Mouse (Mus musculus) spleen, embryonic (tissue): ENCODE measurements around the gene Map1lc3b.

ENCODE experiments used
- CTCF ChIA-PET: fragments of 350-600 bp; sonication (Branson Sonifier 250); formaldehyde crosslinking; loops from one replicate; lab custom pipeline; 2022; lab: Charles Lee

Map1lc3b gene

DNA sequence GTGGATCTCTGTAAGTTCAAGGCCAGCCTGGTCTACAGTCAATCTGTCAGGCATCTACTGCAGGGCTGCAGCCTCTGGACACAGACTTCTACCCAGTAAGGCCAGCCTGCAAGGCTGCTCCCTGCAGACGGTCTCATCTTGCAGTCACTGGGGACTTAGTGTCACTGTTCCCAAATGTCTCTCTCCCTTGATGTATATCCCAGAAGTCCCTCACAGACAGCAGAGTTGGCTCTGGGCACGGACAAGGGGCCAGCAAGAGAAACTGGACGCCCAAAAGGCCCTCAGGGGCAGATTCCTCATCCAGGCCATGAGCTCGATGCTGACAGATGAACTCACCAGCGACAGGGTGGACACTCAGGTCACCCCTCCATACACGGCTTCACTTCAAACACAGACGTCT lies 18.0 kb upstream of the Map1lc3b start:
- CTCF ChIA-PET, result no interaction called here

DNA sequence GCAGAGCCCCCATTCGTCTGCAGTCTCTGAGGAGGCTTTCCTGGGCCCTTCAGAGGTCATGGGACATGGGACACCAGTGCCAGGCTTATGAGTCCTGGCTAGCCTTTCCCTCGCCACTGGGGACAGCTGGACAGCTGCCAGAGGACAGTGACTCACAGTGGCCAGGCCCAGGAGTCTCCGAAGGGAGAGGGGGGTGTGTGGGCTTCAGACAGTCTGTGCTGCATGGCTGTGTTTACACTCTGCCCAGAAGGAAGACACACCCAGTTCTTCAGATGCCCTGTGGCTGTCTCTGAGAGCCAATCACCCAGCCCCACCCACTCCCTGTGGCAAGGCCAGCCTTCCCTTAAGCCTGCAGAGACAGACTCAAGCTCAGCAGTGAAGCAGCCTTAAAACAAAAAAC lies 16.9 kb upstream of the Map1lc3b start:
- CTCF ChIA-PET, result no interaction called here

DNA sequence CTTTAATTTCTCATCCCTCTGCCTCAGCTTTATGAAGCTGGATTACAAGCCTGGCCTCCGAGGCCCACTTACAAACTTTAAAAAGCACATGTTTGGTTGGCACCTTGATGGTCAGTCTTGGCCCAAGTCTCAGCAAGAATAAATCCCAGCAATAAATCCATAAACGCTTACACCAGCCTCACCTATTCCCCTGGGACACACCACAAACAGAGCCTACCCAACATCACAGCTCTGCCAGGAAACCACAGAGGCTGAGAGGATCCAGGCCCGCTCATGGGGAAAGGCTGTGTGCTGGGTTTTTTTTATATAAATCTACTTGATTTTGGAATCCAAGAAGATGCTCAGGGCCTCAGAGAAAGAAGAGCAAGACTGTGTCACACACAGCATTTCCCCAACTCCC lies 14.5 kb upstream of the Map1lc3b start:
- CTCF ChIA-PET, result no interaction called here

DNA sequence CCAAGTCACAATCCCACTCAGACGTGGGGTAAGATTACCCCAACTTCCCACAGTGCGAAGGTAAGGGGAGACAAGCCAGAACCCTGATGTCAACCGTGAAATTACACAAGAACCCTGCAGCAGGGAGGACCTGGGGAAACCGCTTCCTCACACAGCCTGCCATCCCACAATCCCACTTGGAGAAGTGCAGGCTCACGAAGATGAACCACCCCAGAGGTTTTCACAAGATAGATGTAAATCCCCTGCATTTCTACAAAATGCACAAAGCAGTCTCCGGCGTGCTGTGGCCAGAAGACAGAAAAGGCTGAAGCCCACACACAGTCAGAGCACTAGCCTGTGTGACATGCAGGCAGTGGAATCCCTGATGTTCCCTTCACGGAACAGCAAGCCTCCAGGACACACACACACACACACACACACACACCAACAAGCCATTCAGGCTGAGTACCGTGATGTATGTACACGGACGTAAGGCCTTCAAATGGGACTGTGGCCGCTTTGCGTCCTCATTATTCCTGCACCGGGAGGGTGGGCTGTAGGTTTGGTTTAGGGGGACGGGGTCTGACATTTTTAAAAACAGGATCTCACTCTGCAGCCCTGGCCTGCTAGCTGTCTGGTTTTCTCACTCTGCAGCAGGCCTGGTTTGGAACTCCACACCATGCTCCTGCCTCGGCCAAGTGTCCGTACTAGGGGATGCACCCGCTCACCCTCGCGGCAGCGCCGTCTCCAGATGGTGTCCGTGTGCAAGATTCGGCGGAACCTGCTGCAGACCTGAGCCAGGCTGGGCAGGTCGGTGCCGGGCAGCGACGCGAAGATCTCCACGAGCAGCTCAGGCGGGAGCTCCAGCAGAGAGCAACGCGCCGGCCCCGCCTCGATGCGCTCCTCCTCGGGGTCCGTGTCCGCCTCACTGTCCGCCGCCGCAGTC lies 12.1 kb upstream of the Map1lc3b start:
- CTCF ChIA-PET, result interaction anchor here (0.6 to 1.1 kb wide), 2 partner anchors 13 to 38 kb away, joined by 3 to 4 read pairs; partner anchors contain the start of gene Map1lc3b

DNA sequence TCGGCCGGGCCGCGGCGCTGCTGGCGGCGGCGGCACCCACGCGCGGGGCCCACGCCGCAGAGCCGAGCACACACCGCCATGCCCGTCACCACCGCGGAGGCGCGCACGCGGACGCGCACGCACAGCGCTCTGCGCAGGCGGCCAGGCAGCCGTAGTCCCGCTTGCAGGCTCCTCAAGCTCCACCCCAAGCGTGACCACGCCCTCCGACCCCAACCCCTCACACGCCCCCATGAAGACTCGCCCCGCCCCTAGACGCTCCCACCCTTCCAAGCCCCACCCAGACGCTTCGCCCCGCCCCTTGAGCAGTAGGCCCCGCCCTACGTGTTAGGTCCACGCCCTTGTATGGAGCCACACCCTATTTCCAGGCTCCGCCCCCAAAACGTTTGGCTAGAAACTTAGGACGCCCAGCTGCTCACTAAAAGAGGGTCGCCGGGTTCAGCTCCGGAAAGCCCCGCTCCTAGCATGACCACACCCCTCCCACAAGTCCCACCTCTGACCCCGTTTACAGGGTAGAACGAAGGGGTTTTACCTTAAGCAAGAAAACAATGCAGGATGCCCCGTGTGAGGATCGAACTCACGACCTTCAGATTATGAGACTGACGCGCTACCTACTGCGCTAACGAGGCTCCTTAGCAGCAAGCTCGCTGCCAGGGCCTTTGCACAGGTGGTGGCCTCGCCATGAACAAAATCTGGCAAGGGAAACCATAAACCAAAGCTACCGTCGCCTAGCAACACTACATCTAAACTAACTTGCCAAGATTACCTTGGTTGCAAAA lies 11.3 kb upstream of the Map1lc3b start, which contains the start of gene Fbxo31:
Gene Fbxo31 (minus strand): TSS at position 131 of the 776 bp plus-strand sequence.
- CTCF ChIA-PET, result interaction anchor here (1.1 kb wide), 1 partner anchor 12 kb away, joined by 3 read pairs; the partner anchor contains the start of gene Map1lc3b

DNA sequence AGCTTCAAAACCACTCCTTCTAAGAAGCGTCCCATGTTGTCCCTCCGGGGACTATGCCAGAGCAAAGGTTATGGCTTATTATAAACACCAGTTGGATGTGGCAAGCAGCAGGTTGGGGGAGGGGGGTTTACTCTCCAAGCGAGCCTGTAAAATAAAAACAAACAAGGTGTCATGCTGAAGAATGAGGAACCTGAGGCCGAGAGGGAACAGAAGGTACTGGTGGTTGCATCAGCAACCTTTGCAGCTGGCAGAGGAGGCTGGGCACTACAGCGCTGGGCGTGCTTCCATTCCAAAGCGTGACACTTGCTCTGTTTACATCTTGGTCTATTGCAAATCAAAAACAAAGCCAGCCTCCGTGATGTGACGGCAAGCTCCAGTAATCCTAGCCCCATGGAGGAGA lies 9.7 kb upstream of the Map1lc3b start:
- CTCF ChIA-PET, result interaction anchor here (1.0 to 1.1 kb wide), 2 partner anchors 10 to 14 kb away, joined by 3 to 9 read pairs; no protein-coding TSS in a partner anchor

DNA sequence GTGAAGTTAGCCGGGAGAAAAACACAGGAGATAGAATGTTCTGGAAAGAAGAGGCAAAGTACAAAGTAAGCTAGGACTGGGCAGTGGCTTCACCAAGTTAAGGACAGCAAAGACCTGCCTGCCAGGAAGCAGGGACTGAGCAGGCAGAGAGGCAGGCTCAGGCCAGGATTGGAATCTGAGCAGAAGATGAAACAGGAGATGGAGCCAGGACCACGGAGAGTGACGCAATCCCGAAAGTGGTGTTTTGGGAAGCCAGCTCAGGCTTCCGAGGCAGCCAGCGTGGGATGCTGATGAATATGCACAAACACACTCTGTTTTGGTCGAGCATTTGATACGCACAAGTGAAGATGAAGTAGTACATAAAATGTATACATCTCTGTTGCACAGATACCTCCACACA lies 6.5 kb upstream of the Map1lc3b start:
- CTCF ChIA-PET, result no interaction called here

DNA sequence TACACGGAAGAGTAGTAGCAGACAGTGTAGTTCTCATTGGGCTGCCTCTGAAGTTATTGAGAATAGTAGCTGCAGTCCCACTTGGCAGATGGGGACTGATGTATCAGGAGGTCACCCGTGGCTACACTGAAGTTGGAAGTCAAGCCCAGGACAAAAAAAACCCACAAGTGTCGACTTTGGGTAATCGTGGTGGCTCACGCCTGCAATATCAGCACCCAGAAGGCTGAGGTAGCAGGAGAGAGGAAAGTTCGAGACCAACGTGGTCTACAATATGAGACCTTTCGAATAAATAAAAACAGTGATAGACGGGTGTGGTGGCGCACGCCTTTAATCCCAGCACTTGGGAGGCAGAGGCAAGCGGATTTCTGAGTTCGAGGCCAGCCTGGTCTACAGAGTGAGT lies 5.4 kb upstream of the Map1lc3b start:
- CTCF ChIA-PET, result interaction anchor here (0.5 kb wide), 1 partner anchor 342 kb away, joined by 4 read pairs; no protein-coding TSS in a partner anchor

DNA sequence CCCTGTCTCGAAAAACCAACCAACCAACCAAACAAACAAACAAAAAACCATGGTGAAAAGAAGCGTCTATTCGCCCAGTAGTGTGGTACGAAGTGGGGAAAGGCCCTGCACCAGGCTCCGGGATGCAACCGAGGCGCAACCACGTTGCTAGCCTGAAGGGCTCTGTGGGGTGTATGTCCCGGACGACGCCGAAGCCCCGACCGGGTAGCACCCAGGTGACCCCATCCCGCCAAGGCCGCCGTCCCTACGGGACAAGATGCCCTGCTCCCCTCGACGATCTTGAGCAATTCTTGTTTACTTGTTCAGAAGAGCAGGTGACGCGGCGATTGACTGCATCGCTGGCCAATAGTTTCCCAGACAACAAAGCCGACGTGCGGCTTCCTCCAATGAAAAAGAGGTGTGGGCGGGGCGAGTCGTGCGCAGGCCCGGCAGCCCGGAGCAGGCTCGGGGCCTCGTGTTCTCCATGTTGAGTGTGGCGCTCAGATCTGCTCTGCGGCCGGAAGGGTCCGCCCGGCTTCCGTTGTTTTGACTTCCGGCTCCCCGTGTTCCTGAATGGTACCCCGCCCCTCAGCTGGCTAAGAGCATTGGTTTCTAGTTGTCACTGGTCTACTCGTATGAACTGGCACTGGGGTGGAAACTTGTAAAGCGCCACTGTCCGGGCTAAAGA lies 4.9 kb upstream of the Map1lc3b start:
- CTCF ChIA-PET, result interaction anchor here (0.5 kb wide), 1 partner anchor 1615 kb away, joined by 3 read pairs; no protein-coding TSS in a partner anchor

DNA sequence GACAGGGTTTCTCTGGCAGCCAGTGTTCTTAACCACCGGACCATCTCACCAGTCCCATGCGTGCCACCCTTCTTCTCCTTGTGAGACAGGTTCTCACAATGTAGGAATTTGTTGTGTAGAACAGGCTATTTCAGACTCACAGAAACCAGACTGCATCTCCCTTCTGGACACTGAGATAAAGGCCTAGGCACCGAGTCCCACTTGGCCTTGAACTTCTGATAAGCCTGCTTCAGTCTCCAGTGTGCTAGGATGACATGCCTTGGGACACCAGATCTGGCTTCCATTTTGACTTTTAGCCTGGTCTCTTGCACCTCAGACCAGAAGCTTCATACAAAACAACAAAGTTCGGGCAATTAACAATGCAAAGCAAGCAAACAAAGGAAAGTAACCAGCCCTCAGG lies 1.4 kb upstream of the Map1lc3b start:
- CTCF ChIA-PET, result no interaction called here

DNA sequence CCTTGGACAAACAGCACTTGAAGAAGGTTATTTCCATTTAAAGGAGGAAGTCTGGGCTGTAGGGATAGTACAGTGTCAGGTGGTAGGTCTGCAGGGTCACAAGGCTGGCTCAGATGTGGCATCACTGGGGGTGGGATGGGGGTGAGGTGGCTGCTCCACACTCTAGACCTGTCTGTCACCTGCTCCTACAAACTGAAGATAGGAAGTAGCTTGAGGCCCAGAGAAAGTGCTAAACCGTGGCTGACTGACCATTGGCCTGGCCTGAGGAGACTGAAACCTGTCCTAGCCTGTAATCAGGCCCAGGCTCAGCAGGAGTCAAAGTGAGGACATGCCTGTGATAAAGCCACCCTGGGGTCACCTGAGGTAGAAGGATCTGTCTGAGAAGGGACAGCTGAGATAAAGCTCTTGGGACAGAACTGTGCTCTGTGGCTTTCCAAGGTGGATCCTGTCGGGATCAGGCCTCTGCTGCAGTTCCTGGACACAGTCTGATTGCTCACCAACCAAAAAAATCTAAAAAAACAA lies 895 bp upstream of the Map1lc3b start:
- CTCF ChIA-PET, result no interaction called here

DNA sequence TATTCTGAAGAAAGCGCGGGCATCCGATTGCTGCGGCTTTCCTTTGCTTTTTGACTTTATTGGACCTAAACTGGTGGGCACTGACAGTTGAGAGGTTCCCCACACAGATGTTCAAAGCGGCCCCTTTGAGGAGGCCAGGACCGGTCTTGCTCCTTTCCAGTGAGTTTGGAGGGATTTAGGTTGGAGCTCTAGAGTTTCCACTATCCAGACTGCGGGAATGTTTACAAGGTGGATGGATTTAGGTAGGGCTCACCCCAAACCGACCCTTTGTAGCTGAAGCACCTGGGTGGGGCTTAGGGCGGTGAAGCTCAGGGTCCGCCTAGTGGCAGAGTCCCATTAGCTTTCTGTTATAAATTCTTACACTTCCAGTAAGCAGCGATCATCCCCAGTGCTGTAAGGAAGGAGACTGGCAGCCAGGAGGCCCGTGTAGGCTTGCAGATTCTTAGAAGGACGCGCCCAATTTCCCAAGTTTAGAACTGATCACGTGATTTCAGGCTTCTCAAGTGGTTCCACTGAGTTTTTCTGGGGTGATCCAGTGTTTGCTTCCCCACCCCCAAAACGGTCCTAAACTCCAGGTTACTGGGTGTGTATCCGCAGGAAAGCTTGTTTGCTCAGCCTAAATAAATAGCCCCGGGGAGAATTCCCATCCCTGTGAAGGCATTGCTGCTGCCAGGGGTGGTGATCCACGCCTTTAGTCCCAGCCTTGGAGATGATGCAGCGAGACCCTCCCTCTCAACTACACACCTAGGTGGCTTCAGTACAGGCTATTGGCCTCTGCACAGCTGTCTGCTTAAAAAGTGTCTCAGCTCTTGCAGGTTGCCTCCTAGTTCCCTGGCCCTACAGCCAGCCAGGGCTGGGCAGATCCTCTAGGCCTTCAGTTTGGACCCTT lies 1.3 kb downstream of the Map1lc3b start:
- CTCF ChIA-PET, result interaction anchor here (0.7 to 1.4 kb wide), 3 partner anchors 12 to 104 kb away, joined by 3 to 9 read pairs (median 3); partner anchors contain the start of gene Fbxo31

DNA sequence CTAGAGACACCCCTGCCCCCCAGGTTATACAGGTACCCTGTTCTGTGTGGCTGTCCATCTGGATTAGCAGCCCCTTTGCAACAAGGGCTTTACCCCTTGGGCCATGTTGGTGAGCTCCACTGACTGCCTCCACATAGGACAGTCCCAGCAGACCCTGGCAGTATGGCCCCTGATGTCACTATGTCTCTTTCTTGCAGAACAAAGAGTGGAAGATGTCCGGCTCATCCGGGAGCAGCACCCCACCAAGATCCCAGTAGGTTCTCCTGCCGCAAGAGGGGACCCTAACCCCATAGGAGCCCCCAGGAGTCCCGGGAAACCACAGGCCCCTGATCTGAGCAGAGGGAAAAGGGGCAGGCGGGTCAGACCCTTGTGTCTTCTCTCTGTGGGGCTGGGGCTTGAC lies 3.1 kb downstream of the Map1lc3b start:
- CTCF ChIA-PET, result interaction anchor here (0.6 kb wide), 1 partner anchor 9 kb away, joined by 10 read pairs; no protein-coding TSS in a partner anchor

DNA sequence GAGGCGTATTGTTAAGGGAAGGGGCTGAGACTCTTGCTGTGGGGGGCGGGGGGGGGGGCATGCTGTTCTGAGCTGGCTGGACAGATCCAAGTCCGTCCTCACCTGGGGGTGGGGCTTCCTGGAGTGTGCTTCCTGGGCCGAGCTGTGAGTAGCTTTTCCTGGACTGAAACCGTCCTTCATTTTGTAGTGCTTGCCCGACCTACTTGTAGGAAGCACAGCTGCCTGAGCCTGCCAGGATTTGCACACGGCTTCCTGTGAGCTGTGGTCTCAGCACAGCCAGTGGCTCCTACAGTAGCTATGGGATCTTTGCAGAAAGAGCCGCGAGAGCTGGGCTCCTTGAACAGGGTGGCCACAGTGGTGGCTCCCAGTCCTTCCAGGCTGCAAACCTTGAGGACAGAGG lies 3.8 kb downstream of the Map1lc3b start:
- CTCF ChIA-PET, result interaction anchor here (0.7 kb wide), 1 partner anchor 13 kb away, joined by 3 read pairs; no protein-coding TSS in a partner anchor

DNA sequence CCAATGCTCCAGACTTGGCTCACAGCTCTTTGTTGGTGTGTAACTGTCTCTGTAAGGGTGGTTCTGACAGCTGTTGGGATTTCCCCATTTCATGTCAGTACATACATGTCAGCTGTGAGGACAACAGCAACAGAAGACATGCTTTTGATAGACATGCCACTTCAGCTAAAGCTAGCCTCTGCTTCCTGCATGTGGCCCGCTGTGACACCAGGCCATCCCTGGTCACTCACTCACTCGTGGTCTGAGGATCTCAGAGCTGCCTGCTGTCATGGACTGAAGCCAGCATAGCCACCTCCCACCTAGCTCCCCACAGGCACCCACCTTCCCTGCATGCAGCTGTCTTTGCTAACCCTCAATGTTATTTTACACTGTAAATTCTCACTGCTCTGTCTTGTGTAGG lies 7.3 kb downstream of the Map1lc3b start:
- CTCF ChIA-PET, result interaction anchor here (1.4 kb wide), 1 partner anchor 11 kb away, joined by 4 read pairs; no protein-coding TSS in a partner anchor

DNA sequence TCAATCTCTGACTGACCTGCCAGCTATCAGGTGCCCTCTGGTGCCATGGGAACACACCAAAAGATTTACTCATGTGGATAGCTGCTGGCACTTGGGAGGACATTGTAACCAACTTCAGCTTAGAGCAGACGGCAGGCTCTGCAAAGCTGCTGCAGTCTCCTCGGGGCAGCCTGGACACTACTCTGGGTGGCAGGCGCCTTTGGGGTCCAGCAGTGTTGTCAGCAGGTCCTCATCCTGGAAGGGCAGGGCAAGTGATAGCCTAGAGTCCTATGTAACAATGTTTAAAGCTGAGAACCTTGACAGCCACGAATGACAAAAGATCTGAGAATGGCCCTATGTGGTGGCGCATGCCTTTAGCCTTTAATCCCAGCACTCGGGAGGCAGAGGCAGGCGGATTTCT lies 8.0 kb downstream of the Map1lc3b start:
- CTCF ChIA-PET, result no interaction called here

DNA sequence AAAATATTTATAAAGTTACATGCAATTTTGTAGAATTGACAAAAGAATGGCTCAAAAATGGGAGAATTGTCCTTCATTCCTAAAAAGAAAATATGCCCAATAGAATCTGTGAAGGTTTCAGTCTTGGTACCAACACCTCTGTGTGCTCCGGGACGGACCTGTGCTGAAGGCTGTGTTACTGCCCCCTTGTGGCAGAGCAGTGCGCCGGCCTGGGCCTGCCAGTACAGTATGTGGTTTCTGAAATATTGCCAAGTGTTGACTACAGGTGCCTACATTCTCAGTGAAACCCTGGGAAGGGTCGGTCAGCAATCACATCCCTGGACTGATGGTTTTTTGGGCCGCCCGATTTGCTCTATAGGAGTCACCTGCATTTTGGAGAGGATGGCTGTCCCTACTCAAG lies 8.7 kb downstream of the Map1lc3b start:
- CTCF ChIA-PET, result interaction anchor here (0.6 kb wide), 1 partner anchor 483 kb away, joined by 4 read pairs; no protein-coding TSS in a partner anchor

DNA sequence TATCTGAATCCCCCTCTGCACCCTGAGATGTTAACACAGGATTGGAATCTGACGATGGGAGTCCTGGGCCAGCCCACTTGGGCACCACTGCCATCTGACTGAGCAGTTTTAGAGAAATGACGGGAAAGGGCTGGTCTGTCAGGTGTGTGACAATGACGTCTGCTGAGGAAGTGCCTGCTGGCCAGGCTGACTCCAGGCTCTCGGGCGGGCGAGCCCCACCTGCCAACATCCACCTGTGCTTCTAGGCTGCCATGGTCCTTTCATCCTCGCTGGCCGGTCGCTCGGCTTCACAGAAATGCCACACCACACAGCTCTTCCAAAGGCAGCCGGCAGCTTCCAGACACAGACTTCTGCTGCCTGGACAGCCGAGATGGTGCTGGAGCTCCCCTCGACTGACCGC lies 9.7 kb downstream of the Map1lc3b start:
- CTCF ChIA-PET, result no interaction called here

DNA sequence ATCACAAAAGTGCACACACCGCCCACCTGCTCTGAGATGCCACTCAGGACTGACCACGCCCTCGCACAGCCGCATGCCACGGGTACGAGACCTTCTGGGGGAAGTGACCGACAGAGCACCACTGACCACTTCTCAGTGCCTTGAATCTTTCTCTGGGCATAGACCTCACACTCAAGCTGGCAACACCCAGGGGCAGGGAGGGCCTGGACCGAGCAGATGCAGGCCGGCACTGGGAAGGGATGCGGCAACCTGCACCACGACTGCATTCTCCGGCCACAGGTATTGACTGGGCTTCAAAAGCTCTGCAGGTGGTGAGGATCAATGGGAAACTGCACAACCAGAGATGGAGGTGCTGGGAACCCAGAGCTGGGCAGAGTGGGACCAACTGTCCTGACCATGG lies 12.2 kb downstream of the Map1lc3b start:
- CTCF ChIA-PET, result interaction anchor here (1.0 kb wide), 1 partner anchor 9 kb away, joined by 10 read pairs; no protein-coding TSS in a partner anchor

DNA sequence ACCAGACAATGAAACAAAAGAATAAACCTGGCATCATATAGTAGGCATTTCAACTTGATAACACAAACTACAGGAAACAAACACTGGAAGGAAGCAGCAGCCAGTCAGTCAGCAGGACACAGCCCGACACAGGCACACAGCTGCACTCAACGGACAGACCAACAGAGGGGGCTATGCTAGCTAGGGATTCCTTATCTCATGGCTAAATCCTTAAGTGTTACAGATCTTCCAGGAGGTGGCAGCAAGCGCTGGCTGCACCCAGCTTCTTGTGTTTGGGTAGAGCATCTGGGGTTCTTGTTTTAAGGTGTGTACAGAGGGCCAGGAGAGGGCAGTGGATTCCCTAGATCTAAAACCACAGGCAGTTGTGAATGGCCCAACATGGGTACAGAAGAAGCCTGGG lies 12.7 kb downstream of the Map1lc3b start:
- CTCF ChIA-PET, result no interaction called here
